Mouse (Mus musculus) liver, adult 2 months (tissue): Measurements from ENCODE around the gene Hmgcll1.

Experiments
- CTCF ChIP-seq: fragments of 200-500 bp; IDR thresholded peaks from 2 replicates; pipeline ENCODE4 v1.5.1; 2011; ENCODE audit warnings: low read depth, low read length, control low read depth
- POLR2A ChIP-seq: fragments of 200-500 bp; IDR thresholded peaks from 2 replicates; pipeline ENCODE4 v1.6.1; 2011; ENCODE audit warnings: low read length, control low read depth; ENCODE audit not compliant: insufficient read depth; ENCODE audit errors: extremely low read depth

DNA sequence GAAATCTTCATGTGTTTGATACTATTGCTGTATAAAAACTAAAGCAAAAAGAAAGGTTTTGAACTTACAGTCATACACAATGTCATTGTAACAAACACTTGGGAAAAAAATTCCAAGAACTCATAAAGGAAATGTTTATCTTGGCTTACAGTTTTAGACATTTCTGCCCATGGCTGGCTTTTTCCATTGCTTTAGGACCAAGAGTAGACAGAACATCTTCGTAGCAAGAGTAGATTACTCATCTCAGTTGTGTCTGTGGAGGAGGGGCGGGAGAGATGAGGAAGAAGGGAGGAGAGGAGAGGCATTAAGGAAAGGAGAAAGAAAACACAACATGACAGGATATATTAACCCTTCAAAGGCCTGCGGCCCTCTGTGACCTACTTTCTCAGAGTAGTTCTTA lies 11.6 kb upstream of the Hmgcll1 start:
- TF ChIP-seq CTCF (no peak), POLR2A (no peak)
